Mouse (Mus musculus) midbrain, embryonic 14.5 days (tissue): ENCODE data around the gene Git2. TPM values are rescaled to one million over a fixed set of nuclear protein-coding genes. Genes with fewer than 3 reads are reported as not detected.

Experiments used
- ATAC-seq: fragments of 200-750 bp; cut with Nextera tagmentation; 2 replicates; pipeline ENCODE4 v1.8.0; 2017; ENCODE audit warnings: moderate number of reproducible peaks, moderate library complexity; ENCODE audit not compliant: low FRiP score, low TSS enrichment
- DNase-seq: peaks from one replicate; pipeline ENCODE4 v3.0.0-alpha.2; 2015
- H3K27ac ChIP-seq: fragments of 300-500 bp; sonication (generic); replicated peaks from 2 replicates; pipeline ENCODE4 v1.5.1; 2014; ENCODE audit warnings: mild to moderate bottlenecking, low read depth, low read length, moderate library complexity
- H3K27me3 ChIP-seq: fragments of 300-500 bp; sonication (generic); 2 replicates; pipeline ENCODE4 v1.6.1; 2014; ENCODE audit warnings: low read length, control low read depth, mixed read lengths; ENCODE audit not compliant: control insufficient read depth, insufficient read depth
- H3K36me3 ChIP-seq: fragments of 300-500 bp; sonication (generic); 2 replicates; pipeline ENCODE4 v1.6.1; 2014; ENCODE audit warnings: low read length, control low read depth; ENCODE audit not compliant: control insufficient read depth, insufficient read depth
- H3K4me1 ChIP-seq: fragments of 300-500 bp; sonication (generic); 2 replicates; pipeline ENCODE4 v1.6.1; 2014; ENCODE audit warnings: mild to moderate bottlenecking, antibody characterized with exemption, low read length, control low read depth; ENCODE audit not compliant: control insufficient read depth, insufficient read depth
- H3K4me2 ChIP-seq: fragments of 300-500 bp; sonication (generic); 2 replicates; pipeline ENCODE4 v1.6.1; 2014; ENCODE audit warnings: mild to moderate bottlenecking, low read length, moderate library complexity
- H3K4me3 ChIP-seq: fragments of 300-500 bp; sonication (generic); replicated peaks from 2 replicates; pipeline ENCODE4 v1.5.1; 2014; ENCODE audit warnings: low read depth, low read length
- H3K9ac ChIP-seq: fragments of 300-500 bp; sonication (generic); replicated peaks from 2 replicates; pipeline ENCODE4 v1.6.1; 2014; ENCODE audit warnings: mild to moderate bottlenecking, low read length, moderate library complexity
- H3K9me3 ChIP-seq: fragments of 300-500 bp; sonication (generic); 2 replicates; pipeline ENCODE4 v1.6.1; 2016; ENCODE audit warnings: low read length, control low read depth, mixed read lengths; ENCODE audit not compliant: control insufficient read depth
- WGBS: fragments of 180-500 bp; shearing (Covaris S2); extraction: QIAGEN DNeasy Blood & Tissue Kit; methylation state at CpG from one replicate; pipeline ENCODE4 v1.1.7; 2014; 5-methylcytosine and 5-hydroxymethylcytosine counted together
- polyA plus RNA-seq: library from polyadenylated mRNA; unstranded; fragments of >200 nt; fragmentation: Nextera tagmentation; extraction: Ambion mirVana; gene quantifications from 2 replicates; pipeline ENCODE4 v1.2.1, GENCODE M21; 2014

Gene Git2
- polyA plus RNA-seq, 1 experiment from 2014 or later = 39.5 TPM

- WGBS = 78% methylated on average over 10 of the region's 10 CpGs
- H3K36me3 ChIP-seq = peaks cover 74% of the 10 kb centered on the region
- no peak overlapping the region for H3K4me2 ChIP-seq
- H3K9me3 ChIP-seq = no peaks in the 10 kb centered on the region
- H3K9ac ChIP-seq = no peak overlapping the region
- no peak overlapping the region for H3K4me3 ChIP-seq
- ATAC-seq (no peak), DNase-seq (no peak)
- no peaks in the 10 kb centered on the region for H3K4me1 ChIP-seq
- H3K27ac ChIP-seq = no peak overlapping the region
- H3K27me3 ChIP-seq = no peaks in the 10 kb centered on the region
Measured at GRCm38 (mm10) chr5:114730129-114730528, 45.2 kb downstream of the Git2 start.

- no peak overlapping the region for H3K9ac ChIP-seq
- H3K36me3 ChIP-seq = peaks cover 65% of the 10 kb centered on the region
- 81% methylated on average over 10 of the region's 10 CpGs for WGBS
- H3K9me3 ChIP-seq = no peaks in the 10 kb centered on the region
- H3K27ac ChIP-seq = no peak overlapping the region
- H3K4me3 ChIP-seq = no peak overlapping the region
- no peak for ATAC-seq
- no peak for DNase-seq
- H3K4me1 ChIP-seq = no peaks in the 10 kb centered on the region
- H3K4me2 ChIP-seq = no peak overlapping the region
- no peaks in the 10 kb centered on the region for H3K27me3 ChIP-seq
Measured at GRCm38 (mm10) chr5:114728160-114728559, 47.2 kb downstream of the Git2 start.

- H3K9me3 ChIP-seq = no peaks in the 10 kb centered on the region
- ATAC-seq = no peak
- no peak overlapping the region for H3K4me2 ChIP-seq
- no peak overlapping the region for H3K4me3 ChIP-seq
- H3K9ac ChIP-seq = no peak overlapping the region
- H3K4me1 ChIP-seq = no peaks in the 10 kb centered on the region
- 92% methylated on average over 13 of the region's 13 CpGs for WGBS
- peaks cover 61% of the 10 kb centered on the region for H3K36me3 ChIP-seq
- DNase-seq = no peak
- no peaks in the 10 kb centered on the region for H3K27me3 ChIP-seq
- no peak overlapping the region for H3K27ac ChIP-seq
Measured at GRCm38 (mm10) chr5:114722846-114723245, 52.5 kb downstream of the Git2 start.

GRCm38 (mm10) chr5:114721969-114722368 lies 53.3 kb downstream of the Git2 start:
- Histone ChIP-seq H3K4me1 (no peaks in the 10 kb centered on the region), H3K9me3 (no peaks in the 10 kb centered on the region), H3K36me3 (peaks cover 63% of the 10 kb centered on the region), H3K9ac (no peak overlapping the region), H3K4me2 (no peak overlapping the region), H3K4me3 (no peak overlapping the region), H3K27ac (no peak overlapping the region), H3K27me3 (no peaks in the 10 kb centered on the region)
- WGBS = 94% methylated on average over 10 of the region's 10 CpGs
- DNase-seq (no peak), ATAC-seq (no peak)

- Histone ChIP-seq H3K9me3 (no peaks in the 10 kb centered on the region), H3K27me3 (no peaks in the 10 kb centered on the region), H3K4me1 (no peaks in the 10 kb centered on the region), H3K36me3 (peaks cover 73% of the 10 kb centered on the region), H3K27ac (no peak overlapping the region), H3K4me3 (no peak overlapping the region), H3K4me2 (no peak overlapping the region), H3K9ac (no peak overlapping the region)
- no peak for ATAC-seq
- 91% methylated on average over 11 of the region's 11 CpGs for WGBS
- no peak for DNase-seq
Measured at GRCm38 (mm10) chr5:114720784-114721183, 54.5 kb downstream of the Git2 start.

GRCm38 (mm10) chr5:114719928-114720270 lies 55.4 kb downstream of the Git2 start:
- Histone ChIP-seq H3K36me3 (peaks cover 81% of the 10 kb centered on the region), H3K4me2 (no peak overlapping the region), H3K9me3 (no peaks in the 10 kb centered on the region), H3K27ac (no peak overlapping the region), H3K27me3 (no peaks in the 10 kb centered on the region), H3K4me1 (no peaks in the 10 kb centered on the region), H3K4me3 (no peak overlapping the region), H3K9ac (no peak overlapping the region)
- ATAC-seq (no peak), DNase-seq (no peak)
- 96% methylated on average over 6 of the region's 6 CpGs for WGBS

GRCm38 (mm10) chr5:114719003-114719927 lies 56.1 kb downstream of the Git2 start:
- H3K27me3 ChIP-seq = no peaks in the 10 kb centered on the region
- H3K4me1 ChIP-seq = no peaks in the 10 kb centered on the region
- no peak overlapping the region for H3K27ac ChIP-seq
- H3K9me3 ChIP-seq = no peaks in the 10 kb centered on the region
- H3K4me3 ChIP-seq = no peak overlapping the region
- H3K9ac ChIP-seq = no peak overlapping the region
- DNase-seq (no peak), ATAC-seq (no peak)
- H3K36me3 ChIP-seq = peaks cover 85% of the 10 kb centered on the region
- no peak overlapping the region for H3K4me2 ChIP-seq
- 93% methylated on average over 20 of the region's 20 CpGs for WGBS

GRCm38 (mm10) chr5:114718483-114718882 lies 56.8 kb downstream of the Git2 start:
- H3K4me1 ChIP-seq = no peaks in the 10 kb centered on the region
- H3K27ac ChIP-seq = no peak overlapping the region
- WGBS = 91% methylated on average over 13 of the region's 13 CpGs
- no peak overlapping the region for H3K4me2 ChIP-seq
- H3K9ac ChIP-seq = no peak overlapping the region
- ATAC-seq = no peak
- DNase-seq = no peak
- H3K9me3 ChIP-seq = no peaks in the 10 kb centered on the region
- H3K4me3 ChIP-seq = no peak overlapping the region
- peaks cover 87% of the 10 kb centered on the region for H3K36me3 ChIP-seq
- no peaks in the 10 kb centered on the region for H3K27me3 ChIP-seq

- no peak overlapping the region for H3K9ac ChIP-seq
- H3K4me2 ChIP-seq = no peak overlapping the region
- H3K27ac ChIP-seq = no peak overlapping the region
- 95% methylated on average over 8 of the region's 8 CpGs for WGBS
- DNase-seq = no peak
- no peak overlapping the region for H3K4me3 ChIP-seq
- no peaks in the 10 kb centered on the region for H3K4me1 ChIP-seq
- H3K36me3 ChIP-seq = peaks cover 92% of the 10 kb centered on the region
- ATAC-seq = no peak
- H3K9me3 ChIP-seq = no peaks in the 10 kb centered on the region
- H3K27me3 ChIP-seq = no peaks in the 10 kb centered on the region
Measured at GRCm38 (mm10) chr5:114717937-114718336, 57.4 kb downstream of the Git2 start.
